Mouse (Mus musculus): ENCODE measurements around the gene Runx2. TPM values are rescaled to one million over a fixed set of nuclear protein-coding genes. Genes with fewer than 3 reads are reported as not detected.
A peak's percentile ranks its signal among the peaks of the same experiment; 100 is the strongest.

The Runx2 gene
- polyA plus RNA-seq, 1 experiment from 2014 or later = 0.25 TPM

GRCm38 (mm10) chr17:44818825-44819224 lies 4.2 kb upstream of the Runx2 start:
- 81% methylated on average over 2 of the region's 2 CpGs for WGBS
- DNase-seq (ENCODE audit: low spot score) (no peak), ATAC-seq (no peak)
- no peaks in the 10 kb centered on the region for H3K9me3 ChIP-seq (replicated peaks; ENCODE audit: control insufficient read depth, low read length)
- no peak overlapping the region for H3K4me2 ChIP-seq (ENCODE audit: low read length)
- H3K9ac ChIP-seq (ENCODE audit: low read length) = no peak overlapping the region
- no peaks in the 10 kb centered on the region for H3K4me1 ChIP-seq (ENCODE audit: control insufficient read depth, insufficient read depth, low read length)
- no peak overlapping the region for H3K27ac ChIP-seq (ENCODE audit: low read depth, low read length)
- H3K36me3 ChIP-seq (ENCODE audit: control insufficient read depth, insufficient read depth, low read length) = no peaks in the 10 kb centered on the region
- no peak overlapping the region for H3K4me3 ChIP-seq (ENCODE audit: low read depth, low read length)
- no peaks in the 10 kb centered on the region for H3K27me3 ChIP-seq (replicated peaks; ENCODE audit: control insufficient read depth, insufficient read depth, low read length)

- DNase-seq (ENCODE audit: low spot score) = no peak
- 96% methylated on average over 1 of the region's 1 CpGs for WGBS
- no peaks in the 10 kb centered on the region for H3K4me1 ChIP-seq (ENCODE audit: control insufficient read depth, insufficient read depth, low read length)
- H3K36me3 ChIP-seq (ENCODE audit: control insufficient read depth, insufficient read depth, low read length) = no peaks in the 10 kb centered on the region
- no peak overlapping the region for H3K4me2 ChIP-seq (ENCODE audit: low read length)
- H3K9me3 ChIP-seq (replicated peaks; ENCODE audit: control insufficient read depth, low read length) = no peaks in the 10 kb centered on the region
- no peak overlapping the region for H3K4me3 ChIP-seq (ENCODE audit: low read depth, low read length)
- H3K9ac ChIP-seq (ENCODE audit: low read length) = no peak overlapping the region
- no peaks in the 10 kb centered on the region for H3K27me3 ChIP-seq (replicated peaks; ENCODE audit: control insufficient read depth, insufficient read depth, low read length)
- H3K27ac ChIP-seq (ENCODE audit: low read depth, low read length) = no peak overlapping the region
- ATAC-seq = no peak
These were observed 7.6 kb downstream of the Runx2 start for GRCm38 (mm10) chr17:44807031-44807430.

- H3K9ac ChIP-seq (ENCODE audit: low read length) = no peak overlapping the region
- ATAC-seq = no peak
- 62% methylated on average over 3 of the region's 3 CpGs for WGBS
These were observed 17.3 kb downstream of the Runx2 start for GRCm38 (mm10) chr17:44797331-44797730.

GRCm38 (mm10) chr17:44792218-44792917 lies 22.2 kb downstream of the Runx2 start:
- 93% methylated on average over 12 of the region's 12 CpGs for WGBS

More at GRCm38 (mm10) chr17:44797331-44797730, 17.3 kb downstream of the Runx2 start:
- DNase-seq (ENCODE audit: low spot score) = no peak
- no peaks in the 10 kb centered on the region for H3K4me1 ChIP-seq (ENCODE audit: control insufficient read depth, insufficient read depth, low read length)
- no peak overlapping the region for H3K27ac ChIP-seq (ENCODE audit: low read depth, low read length)
- H3K27me3 ChIP-seq (replicated peaks; ENCODE audit: control insufficient read depth, insufficient read depth, low read length) = no peaks in the 10 kb centered on the region
- H3K4me3 ChIP-seq (ENCODE audit: low read depth, low read length) = no peak overlapping the region
- H3K9me3 ChIP-seq (replicated peaks; ENCODE audit: control insufficient read depth, low read length) = no peaks in the 10 kb centered on the region
- H3K36me3 ChIP-seq (ENCODE audit: control insufficient read depth, insufficient read depth, low read length) = 0 out of 2 replicates have a peak, but pooled peaks cover 2% of the 10 kb centered on the region
- H3K4me2 ChIP-seq (ENCODE audit: low read length) = no peak overlapping the region

GRCm38 (mm10) chr17:44788982-44789747 lies 25.4 kb downstream of the Runx2 start:
- no peaks in the 10 kb centered on the region for H3K9me3 ChIP-seq (replicated peaks; ENCODE audit: control insufficient read depth, low read length)
- no peak for ATAC-seq
- no peak overlapping the region for H3K9ac ChIP-seq (ENCODE audit: low read length)
- no peak overlapping the region for H3K27ac ChIP-seq (ENCODE audit: low read depth, low read length)
- 49% methylated on average over 5 of the region's 5 CpGs for WGBS
- no peak overlapping the region for H3K4me2 ChIP-seq (ENCODE audit: low read length)
- no peaks in the 10 kb centered on the region for H3K4me1 ChIP-seq (ENCODE audit: control insufficient read depth, insufficient read depth, low read length)
- no peaks in the 10 kb centered on the region for H3K27me3 ChIP-seq (replicated peaks; ENCODE audit: control insufficient read depth, insufficient read depth, low read length)
- 0 out of 2 replicates have a peak, but pooled peaks cover 2% of the 10 kb centered on the region for H3K36me3 ChIP-seq (ENCODE audit: control insufficient read depth, insufficient read depth, low read length)
- DNase-seq (ENCODE audit: low spot score) = no peak
- H3K4me3 ChIP-seq (ENCODE audit: low read depth, low read length) = no peak overlapping the region

More at GRCm38 (mm10) chr17:44792218-44792917, 22.2 kb downstream of the Runx2 start:
- H3K27ac ChIP-seq (ENCODE audit: low read depth, low read length) = no peak overlapping the region
- H3K27me3 ChIP-seq (replicated peaks; ENCODE audit: control insufficient read depth, insufficient read depth, low read length) = no peaks in the 10 kb centered on the region
- no peak overlapping the region for H3K4me3 ChIP-seq (ENCODE audit: low read depth, low read length)
- H3K9ac ChIP-seq (ENCODE audit: low read length) = no peak overlapping the region
- H3K36me3 ChIP-seq (ENCODE audit: control insufficient read depth, insufficient read depth, low read length) = 0 out of 2 replicates have a peak, but pooled peaks cover 2% of the 10 kb centered on the region
- DNase-seq (ENCODE audit: low spot score) (no peak), ATAC-seq (no peak)
- no peaks in the 10 kb centered on the region for H3K4me1 ChIP-seq (ENCODE audit: control insufficient read depth, insufficient read depth, low read length)
- H3K4me2 ChIP-seq (ENCODE audit: low read length) = no peak overlapping the region
- no peaks in the 10 kb centered on the region for H3K9me3 ChIP-seq (replicated peaks; ENCODE audit: control insufficient read depth, low read length)

GRCm38 (mm10) chr17:44783143-44783542 lies 31.5 kb downstream of the Runx2 start:
- peaks cover under 1% of the 10 kb centered on the region; the same call in 1 of the 2 replicates for H3K4me1 ChIP-seq (ENCODE audit: control insufficient read depth, insufficient read depth, low read length)
- H3K27ac ChIP-seq (ENCODE audit: low read depth, low read length) = no peak overlapping the region
- no peak overlapping the region for H3K4me2 ChIP-seq (ENCODE audit: low read length)
- H3K9me3 ChIP-seq (replicated peaks; ENCODE audit: control insufficient read depth, low read length) = no peaks in the 10 kb centered on the region
- no peak for ATAC-seq
- H3K9ac ChIP-seq (ENCODE audit: low read length) = no peak overlapping the region
- H3K27me3 ChIP-seq (replicated peaks; ENCODE audit: control insufficient read depth, insufficient read depth, low read length) = no peaks in the 10 kb centered on the region
- no peak for DNase-seq (ENCODE audit: low spot score)
- WGBS = 85% methylated on average over 2 of the region's 2 CpGs
- H3K4me3 ChIP-seq (ENCODE audit: low read depth, low read length) = no peak overlapping the region
- H3K36me3 ChIP-seq (ENCODE audit: control insufficient read depth, insufficient read depth, low read length) = no peaks in the 10 kb centered on the region

GRCm38 (mm10) chr17:44782366-44782765 lies 32.2 kb downstream of the Runx2 start:
- no peak overlapping the region for H3K9ac ChIP-seq (ENCODE audit: low read length)
- H3K27me3 ChIP-seq (replicated peaks; ENCODE audit: control insufficient read depth, insufficient read depth, low read length) = no peaks in the 10 kb centered on the region
- DNase-seq (ENCODE audit: low spot score) (no peak), ATAC-seq (no peak)
- no peaks in the 10 kb centered on the region for H3K36me3 ChIP-seq (ENCODE audit: control insufficient read depth, insufficient read depth, low read length)
- no peak overlapping the region for H3K4me2 ChIP-seq (ENCODE audit: low read length)
- no peak overlapping the region for H3K27ac ChIP-seq (ENCODE audit: low read depth, low read length)
- no peak overlapping the region for H3K4me3 ChIP-seq (ENCODE audit: low read depth, low read length)
- whole genome bisulfite sequencing = 89% methylated on average over 4 of the region's 4 CpGs
- H3K4me1 ChIP-seq (ENCODE audit: control insufficient read depth, insufficient read depth, low read length) = peaks cover 4% of the 10 kb centered on the region; the same call in 1 of the 2 replicates
- H3K9me3 ChIP-seq (replicated peaks; ENCODE audit: control insufficient read depth, low read length) = no peaks in the 10 kb centered on the region

- Histone ChIP-seq H3K27ac (ENCODE audit: low read depth, low read length) (no peak overlapping the region), H3K4me1 (ENCODE audit: control insufficient read depth, insufficient read depth, low read length) (peaks cover 4% of the 10 kb centered on the region; the same call in 1 of the 2 replicates), H3K36me3 (ENCODE audit: control insufficient read depth, insufficient read depth, low read length) (no peaks in the 10 kb centered on the region), H3K9ac (ENCODE audit: low read length) (no peak overlapping the region), H3K4me2 (ENCODE audit: low read length) (no peak overlapping the region), H3K9me3 (replicated peaks; ENCODE audit: control insufficient read depth, low read length) (no peaks in the 10 kb centered on the region), H3K4me3 (ENCODE audit: low read depth, low read length) (no peak overlapping the region), H3K27me3 (replicated peaks; ENCODE audit: control insufficient read depth, insufficient read depth, low read length) (no peaks in the 10 kb centered on the region)
- WGBS = 68% methylated on average over 4 of the region's 4 CpGs
- DNase-seq (ENCODE audit: low spot score) (no peak), ATAC-seq (no peak)
These were observed 34.2 kb downstream of the Runx2 start for GRCm38 (mm10) chr17:44780353-44780752.

- WGBS = 65% methylated on average over 5 of the region's 5 CpGs
- no peaks in the 10 kb centered on the region for H3K9me3 ChIP-seq (replicated peaks; ENCODE audit: control insufficient read depth, low read length)
- H3K36me3 ChIP-seq (ENCODE audit: control insufficient read depth, insufficient read depth, low read length) = no peaks in the 10 kb centered on the region
- H3K4me1 ChIP-seq (ENCODE audit: control insufficient read depth, insufficient read depth, low read length) = peaks cover 4% of the 10 kb centered on the region; the same call in 1 of the 2 replicates
- DNase-seq (ENCODE audit: low spot score) = peak; percentile 14
- ATAC-seq = no peak
- H3K4me2 ChIP-seq (ENCODE audit: low read length) = peak overlapping the region; percentile 64
- H3K9ac ChIP-seq (ENCODE audit: low read length) = peak overlapping the region; percentile 97
- no peak overlapping the region for H3K27ac ChIP-seq (ENCODE audit: low read depth, low read length)
- no peaks in the 10 kb centered on the region for H3K27me3 ChIP-seq (replicated peaks; ENCODE audit: control insufficient read depth, insufficient read depth, low read length)
- peak overlapping the region; percentile 80 for H3K4me3 ChIP-seq (ENCODE audit: low read depth, low read length)
These were observed 36.5 kb downstream of the Runx2 start for GRCm38 (mm10) chr17:44778141-44778540.
